ENCODE assay signal across 24 mouse cellular contexts in the genomic region with DNA sequence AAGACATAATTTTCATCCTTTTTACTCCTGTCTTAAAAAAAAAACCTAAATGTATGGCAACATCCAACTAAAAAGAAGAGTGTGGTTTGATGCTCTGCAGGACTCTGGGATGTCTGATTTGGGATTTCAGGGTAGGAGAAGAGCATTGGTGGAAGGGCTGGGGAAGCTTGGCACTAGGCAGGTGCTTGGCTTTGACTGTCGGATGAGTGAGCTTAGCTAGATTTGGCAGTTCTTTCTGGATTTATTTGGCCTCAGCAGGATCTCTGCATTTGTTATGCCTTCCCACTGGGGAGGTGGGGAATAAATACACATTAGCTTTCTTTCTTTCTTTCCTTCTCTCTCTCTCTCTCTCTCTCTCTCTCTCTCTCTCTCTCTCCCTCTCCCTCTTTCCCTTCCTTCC.
DNase-seq lines count a peak whose midpoint lies in the region; ATAC-seq and TF ChIP-seq lines count a peak whose summit lies in the region.
"Had no signal": no experiment of that assay in that cellular context is flagged by ENCODE, and none has a peak within 500 bp of the region (broad histone marks: within the 10 kb centered on the region; RNA-seq: fewer than 3 reads in every experiment).

No protein-coding gene starts in this region.

- H3K4me2 ChIP-seq in forebrain, embryonic 14.5 days (ENCODE audit: low read length), result no peak overlapping the region
- H3K4me2 ChIP-seq in forebrain, embryonic 16.5 days (ENCODE audit: low read length), result no peak overlapping the region
- no peak overlapping the region for H3K4me2 ChIP-seq in lung, postnatal 0 days (replicated peaks; ENCODE audit: low read depth, low read length)
- H3K4me2 ChIP-seq: embryonic facial prominence, embryonic 15.5 days; heart, embryonic 12.5 days; liver, embryonic 13.5 days; lung, embryonic 14.5 days had no signal

- intact Hi-C loops in left cerebral cortex, postnatal 4 days (cut with DNase I), result no loop called here

- H3K27ac ChIP-seq in forebrain, embryonic 14.5 days (ENCODE audit: low read depth, low read length), result no peak overlapping the region
- no peak overlapping the region for H3K27ac ChIP-seq in forebrain, embryonic 16.5 days (ENCODE audit: low read length)
- no peak overlapping the region for H3K27ac ChIP-seq in cerebellum, adult 2 months (ENCODE audit: insufficient read depth, low read length)
- no peak overlapping the region for H3K27ac ChIP-seq in lung, postnatal 0 days (ENCODE audit: low read length)
- H3K27ac ChIP-seq: embryonic facial prominence, embryonic 15.5 days; hindbrain, embryonic 10.5 days; layer of hippocampus, adult 2 months; liver, embryonic 13.5 days; stomach, postnatal 0 days had no signal

- H3K9ac ChIP-seq in forebrain, embryonic 14.5 days (ENCODE audit: low read length), result no peak overlapping the region
- no peak overlapping the region for H3K9ac ChIP-seq in forebrain, embryonic 16.5 days (replicated peaks; ENCODE audit: low read depth, low read length)
- no peak overlapping the region for H3K9ac ChIP-seq in lung, postnatal 0 days (replicated peaks; ENCODE audit: low read depth)
- H3K9ac ChIP-seq: embryonic facial prominence, embryonic 15.5 days; forebrain, postnatal 0 days; heart, embryonic 12.5 days; liver, embryonic 13.5 days; lung, embryonic 14.5 days had no signal

- no peak overlapping the region for H3K4me3 ChIP-seq in forebrain, embryonic 14.5 days (ENCODE audit: low read depth, low read length)
- H3K4me3 ChIP-seq in forebrain, embryonic 16.5 days (replicated peaks; ENCODE audit: low read length), result no peak overlapping the region
- H3K4me3 ChIP-seq in cerebellum, adult 2 months (replicated peaks; ENCODE audit: insufficient read depth, low read depth, low read length), result no peak overlapping the region
- no peak overlapping the region for H3K4me3 ChIP-seq in lung, postnatal 0 days (ENCODE audit: low read depth, low read length)
- H3K4me3 ChIP-seq: embryonic facial prominence, embryonic 15.5 days; heart, embryonic 12.5 days; hindbrain, embryonic 10.5 days; layer of hippocampus, adult 2 months; liver, embryonic 13.5 days; megakaryocyte, embryonic 14.5 days had no signal

- TF ChIP-seq EP300 in lung, postnatal 0 days (IDR thresholded peaks at IDR 0.05), result no peak

- no peaks in the 10 kb centered on the region for H3K36me3 ChIP-seq in forebrain, embryonic 14.5 days (ENCODE audit: control insufficient read depth, insufficient read depth, low read length)
- H3K36me3 ChIP-seq in forebrain, embryonic 16.5 days (ENCODE audit: control insufficient read depth, insufficient read depth), result no peaks in the 10 kb centered on the region
- H3K36me3 ChIP-seq in lung, postnatal 0 days (ENCODE audit: insufficient read depth, low read length), result no peaks in the 10 kb centered on the region
- H3K36me3 ChIP-seq: embryonic facial prominence, embryonic 15.5 days; heart, embryonic 12.5 days; hindbrain, embryonic 10.5 days; liver, embryonic 13.5 days had no signal

- 0 out of 2 replicates have a peak, but pooled peaks cover 3% of the 10 kb centered on the region for H3K9me3 ChIP-seq in forebrain, embryonic 14.5 days (replicated peaks; ENCODE audit: control insufficient read depth, low read length)
- no peaks in the 10 kb centered on the region for H3K9me3 ChIP-seq in forebrain, embryonic 16.5 days (ENCODE audit: control insufficient read depth, low read length)
- H3K9me3 ChIP-seq in lung, postnatal 0 days (ENCODE audit: low read length), result no peaks in the 10 kb centered on the region
- H3K9me3 ChIP-seq: embryonic facial prominence, embryonic 15.5 days had no signal

- DNase-seq in forebrain, embryonic 14.5 days (ENCODE audit: low spot score), result peak; percentile 45
- peak; percentile 28 for DNase-seq in left cerebral cortex, postnatal 4 days
- DNase-seq in left cerebral cortex, adult 8-10 months (ENCODE audit: low spot score in 2 of 2), result no peak
- peak; percentile 40 to 78 for DNase-seq in cerebellum, adult 2 months
- DNase-seq in cerebellum, postnatal 25 days, result peak; percentile 51 to 62
- no peak for DNase-seq in embryo, embryonic 9.5 days (ENCODE audit: extremely low spot score)
- DNase-seq in lung, postnatal 0 days (ENCODE audit: low spot score), result no peak
- DNase-seq: adrenal gland, postnatal 25 days; forebrain, postnatal 0 days; heart, postnatal 10 days; kidney, postnatal 25 days; liver, embryonic 13.5 days; lung, embryonic 14.5 days; lung, postnatal 36 days; thymus, adult 2 months; thymus, postnatal 4 days had no signal

- H3K27me3 ChIP-seq in forebrain, embryonic 14.5 days (replicated peaks; ENCODE audit: control insufficient read depth, insufficient read depth, low read length), result no peaks in the 10 kb centered on the region
- H3K27me3 ChIP-seq in forebrain, embryonic 16.5 days (replicated peaks; ENCODE audit: control insufficient read depth, insufficient read depth, low read length), result no peaks in the 10 kb centered on the region
- no peaks in the 10 kb centered on the region for H3K27me3 ChIP-seq in cerebellum, adult 2 months (ENCODE audit: control insufficient read depth, insufficient read depth, low read length)
- no peaks in the 10 kb centered on the region for H3K27me3 ChIP-seq in lung, postnatal 0 days (replicated peaks; ENCODE audit: insufficient read depth, low read length)
- H3K27me3 ChIP-seq: embryonic facial prominence, embryonic 15.5 days; heart, embryonic 12.5 days; liver, embryonic 13.5 days; megakaryocyte, embryonic 14.5 days had no signal

- H3K4me1 ChIP-seq in forebrain, embryonic 14.5 days (ENCODE audit: control insufficient read depth, insufficient read depth, low read length), result no peaks in the 10 kb centered on the region
- no peaks in the 10 kb centered on the region for H3K4me1 ChIP-seq in forebrain, embryonic 16.5 days (replicated peaks; ENCODE audit: control insufficient read depth, insufficient read depth, low read length)
- H3K4me1 ChIP-seq in cerebellum, adult 2 months (ENCODE audit: control insufficient read depth, insufficient read depth, low read length), result peaks cover 9% of the 10 kb centered on the region; the same call in 1 of the 2 replicates
- no peaks in the 10 kb centered on the region for H3K4me1 ChIP-seq in lung, postnatal 0 days (ENCODE audit: insufficient read depth, low read depth, low read length)
- H3K4me1 ChIP-seq: embryonic facial prominence, embryonic 15.5 days; heart, embryonic 12.5 days; hindbrain, embryonic 10.5 days; liver, embryonic 13.5 days; megakaryocyte, embryonic 14.5 days had no signal

- no peak for TF ChIP-seq CTCF in cerebellum, adult 2 months (IDR thresholded peaks at IDR 0.05; ENCODE audit: borderline replicate concordance, insufficient read depth, low read depth, low read length)
- no peak for TF ChIP-seq CTCF in lung, postnatal 0 days (IDR thresholded peaks at IDR 0.05)

- WGBS in forebrain, embryonic 14.5 days, result 39% methylated on average over 1 of the region's 1 CpGs
- WGBS in forebrain, embryonic 16.5 days, result 20% methylated on average over 1 of the region's 1 CpGs
- 4% methylated on average over 1 of the region's 1 CpGs for WGBS in cerebellum, adult 2 months
- 50% methylated on average over 1 of the region's 1 CpGs for WGBS in lung, postnatal 0 days

- ATAC-seq in forebrain, embryonic 14.5 days, result no peak
- ATAC-seq in forebrain, embryonic 16.5 days, result no peak
- no peak for ATAC-seq in lung, postnatal 0 days
- ATAC-seq: forebrain, postnatal 0 days; intestine, postnatal 0 days had no signal

- TF ChIP-seq POLR2A in cerebellum, adult 2 months (IDR thresholded peaks at IDR 0.05; ENCODE audit: borderline replicate concordance, insufficient read depth, low read length), result no peak

Comparison
In these comparisons a context has a peak if more than half of its experiments do, and no peak if none do; other contexts are left out.
1. DNase-seq: peak in forebrain, embryonic 14.5 days (single experiment), left cerebral cortex, postnatal 4 days (single experiment), cerebellum, adult 2 months (2 of 2) and cerebellum, postnatal 25 days (2 of 2); none in left cerebral cortex, adult 8-10 months (0 of 2), embryo, embryonic 9.5 days (single experiment) and lung, postnatal 0 days (single experiment).